Mouse (Mus musculus) lung, embryonic 16.5 days (tissue): ENCODE measurements at regions not wholly inside any gene's neighbourhood (a gene's known extent, or its start where the extent isn't known, plus 50 kb on each side); places are given as distances from the start of the nearest gene placed in this dataset.

Source experiments
- ATAC-seq: fragments of 200-750 bp; cut with Nextera tagmentation; 2 replicates; pipeline ENCODE4 v1.8.0; 2017; ENCODE audit warnings: low read depth, mild to moderate bottlenecking, moderate library complexity
- H3K27ac ChIP-seq: fragments of 300-500 bp; sonication (generic); 2 replicates; pipeline ENCODE4 v1.5.1; 2014; ENCODE audit warnings: mild to moderate bottlenecking, control low read depth, low read length
- H3K27me3 ChIP-seq: fragments of 300-500 bp; sonication (generic); 2 replicates; pipeline ENCODE4 v1.6.1; 2014; ENCODE audit warnings: low read depth, low read length, mixed read lengths; ENCODE audit not compliant: control insufficient read depth, insufficient read depth
- H3K36me3 ChIP-seq: fragments of 300-500 bp; sonication (generic); 2 replicates; pipeline ENCODE4 v1.6.1; 2014; ENCODE audit warnings: low read length; ENCODE audit not compliant: control insufficient read depth, insufficient read depth
- H3K4me1 ChIP-seq: fragments of 300-500 bp; sonication (generic); replicated peaks from 2 replicates; pipeline ENCODE4 v1.6.1; 2014; ENCODE audit warnings: low read length, mixed read lengths; ENCODE audit not compliant: control insufficient read depth, insufficient read depth
- H3K4me2 ChIP-seq: fragments of 300-500 bp; sonication (generic); 2 replicates; pipeline ENCODE4 v1.6.1; 2014; ENCODE audit warnings: low read depth, low read length, control low read depth
- H3K4me3 ChIP-seq: fragments of 300-500 bp; sonication (generic); 2 replicates; pipeline ENCODE4 v1.5.1; 2014; ENCODE audit warnings: mild to moderate bottlenecking, low read length, control low read depth
- H3K9ac ChIP-seq: fragments of 300-500 bp; sonication (generic); 2 replicates; pipeline ENCODE4 v1.6.1; 2014; ENCODE audit warnings: low read length, control low read depth
- H3K9me3 ChIP-seq: fragments of 300-500 bp; sonication (generic); 2 replicates; pipeline ENCODE4 v1.6.1; 2016; ENCODE audit warnings: low read length; ENCODE audit not compliant: control insufficient read depth
- WGBS: fragments of 180-500 bp; shearing (Covaris S2); extraction: QIAGEN DNeasy Blood & Tissue Kit; methylation state at CpG from one replicate; pipeline ENCODE4 v1.1.7; 2014; 5-methylcytosine and 5-hydroxymethylcytosine counted together

GRCm38 (mm10) chr3:15098206-15098817 is 212.2 kb downstream of the Car2 start:
- no peaks in the 10 kb centered on the region for H3K9me3 ChIP-seq
- no peak overlapping the region for H3K4me3 ChIP-seq
- H3K4me1 ChIP-seq, result peaks cover 2% of the 10 kb centered on the region; the same call in 1 of the 2 replicates
- ATAC-seq, result peak; percentile 57
- H3K27me3 ChIP-seq, result no peaks in the 10 kb centered on the region
- H3K36me3 ChIP-seq, result no peaks in the 10 kb centered on the region
- no peak overlapping the region for H3K9ac ChIP-seq
- WGBS, result 62% methylated on average over 6 of the region's 6 CpGs
- no peak overlapping the region for H3K4me2 ChIP-seq
- no peak overlapping the region for H3K27ac ChIP-seq

- H3K4me1 ChIP-seq, result peaks cover 2% of the 10 kb centered on the region; the same call in 1 of the 2 replicates
- H3K9ac ChIP-seq, result no peak overlapping the region
- H3K9me3 ChIP-seq, result no peaks in the 10 kb centered on the region
- no peak overlapping the region for H3K4me2 ChIP-seq
- no peaks in the 10 kb centered on the region for H3K27me3 ChIP-seq
- no peaks in the 10 kb centered on the region for H3K36me3 ChIP-seq
- H3K4me3 ChIP-seq, result no peak overlapping the region
- H3K27ac ChIP-seq, result no peak overlapping the region
- ATAC-seq, result no peak
Measured at GRCm38 (mm10) chr3:15098981-15099380, 212.9 kb downstream of the Car2 start.

GRCm38 (mm10) chr3:15105627-15106026 is 219.6 kb downstream of the Car2 start:
- H3K4me3 ChIP-seq, result no peak overlapping the region
- peaks cover 6% of the 10 kb centered on the region for H3K4me1 ChIP-seq
- no peak for ATAC-seq
- no peak overlapping the region for H3K9ac ChIP-seq
- WGBS, result 44% methylated on average over 4 of the region's 4 CpGs
- H3K27ac ChIP-seq, result no peak overlapping the region
- no peaks in the 10 kb centered on the region for H3K9me3 ChIP-seq
- H3K27me3 ChIP-seq, result no peaks in the 10 kb centered on the region
- H3K4me2 ChIP-seq, result no peak overlapping the region
- H3K36me3 ChIP-seq, result no peaks in the 10 kb centered on the region

GRCm38 (mm10) chr3:15106281-15106680 is 220.2 kb downstream of the Car2 start:
- H3K27me3 ChIP-seq, result no peaks in the 10 kb centered on the region
- H3K27ac ChIP-seq, result no peak overlapping the region
- peaks cover 6% of the 10 kb centered on the region for H3K4me1 ChIP-seq
- no peaks in the 10 kb centered on the region for H3K9me3 ChIP-seq
- H3K4me3 ChIP-seq, result no peak overlapping the region
- WGBS, result 79% methylated on average over 6 of the region's 6 CpGs
- H3K36me3 ChIP-seq, result no peaks in the 10 kb centered on the region
- H3K9ac ChIP-seq, result no peak overlapping the region
- no peak overlapping the region for H3K4me2 ChIP-seq
- no peak for ATAC-seq

GRCm38 (mm10) chr3:15107301-15107700 is 221.2 kb downstream of the Car2 start:
- H3K4me1 ChIP-seq, result peaks cover 9% of the 10 kb centered on the region
- H3K9me3 ChIP-seq, result no peaks in the 10 kb centered on the region
- H3K36me3 ChIP-seq, result no peaks in the 10 kb centered on the region
- no peak overlapping the region for H3K9ac ChIP-seq
- no peak overlapping the region for H3K27ac ChIP-seq
- no peak overlapping the region for H3K4me3 ChIP-seq
- no peaks in the 10 kb centered on the region for H3K27me3 ChIP-seq
- no peak overlapping the region for H3K4me2 ChIP-seq
- peak; percentile 60; the same call in 1 of the 2 replicates for ATAC-seq
- WGBS, result 58% methylated on average over 5 of the region's 5 CpGs

DNA sequence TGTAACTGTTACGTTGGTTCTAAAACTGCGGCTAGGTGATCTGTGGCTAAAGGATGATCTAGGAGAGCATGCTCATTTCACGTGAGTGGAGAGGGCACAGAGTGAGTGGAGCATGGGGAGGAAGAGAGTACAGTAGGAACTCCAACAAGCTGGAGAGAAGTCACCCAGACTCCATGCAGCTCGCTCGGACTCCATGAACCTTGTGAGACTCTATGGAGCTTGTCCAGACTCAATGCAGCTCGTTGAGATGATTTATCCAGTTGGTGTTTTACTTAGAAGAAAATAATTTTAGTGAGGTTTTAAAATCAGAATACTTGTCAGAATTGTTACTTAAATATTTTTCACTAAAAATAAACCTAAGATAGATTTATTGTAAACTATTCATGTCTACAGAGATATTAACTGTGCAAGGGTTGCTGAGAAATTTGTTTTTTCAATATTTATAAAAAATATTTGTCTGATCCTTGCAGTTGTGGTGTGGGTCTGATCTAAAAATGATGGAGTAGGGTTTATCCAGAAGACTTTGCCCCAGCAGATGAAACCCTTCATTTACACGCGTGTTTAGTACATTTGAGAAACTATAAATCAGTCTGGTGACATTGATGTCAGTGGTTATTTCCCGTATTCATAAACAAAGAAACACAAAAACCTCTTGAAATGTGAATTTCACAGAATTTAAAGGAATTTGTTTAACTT is 222.3 kb downstream of the Car2 start:
- peak; percentile 63 for ATAC-seq
- peaks cover 13% of the 10 kb centered on the region for H3K4me1 ChIP-seq
- H3K27ac ChIP-seq, result peak overlapping the region; percentile 41; the same call in 1 of the 2 replicates
- no peak overlapping the region for H3K4me2 ChIP-seq
- no peaks in the 10 kb centered on the region for H3K27me3 ChIP-seq
- WGBS, result 55% methylated on average over 9 of the region's 9 CpGs
- no peaks in the 10 kb centered on the region for H3K9me3 ChIP-seq
- no peaks in the 10 kb centered on the region for H3K36me3 ChIP-seq
- no peak overlapping the region for H3K9ac ChIP-seq
- H3K4me3 ChIP-seq, result no peak overlapping the region

- no peak for ATAC-seq
- Histone ChIP-seq H3K9me3 (no peaks in the 10 kb centered on the region), H3K27me3 (no peaks in the 10 kb centered on the region), H3K9ac (no peak overlapping the region), H3K27ac (0 out of 2 replicates have a peak overlapping the region, but pooled peaks have one; percentile 31), H3K4me3 (no peak overlapping the region), H3K4me2 (no peak overlapping the region), H3K36me3 (no peaks in the 10 kb centered on the region), H3K4me1 (peaks cover 13% of the 10 kb centered on the region)
- WGBS, result 55% methylated on average over 4 of the region's 4 CpGs
Measured at GRCm38 (mm10) chr3:15110037-15110748, 221.9 kb downstream of the Gm9733 start.

- H3K9me3 ChIP-seq, result no peaks in the 10 kb centered on the region
- no peak overlapping the region for H3K4me2 ChIP-seq
- H3K9ac ChIP-seq, result no peak overlapping the region
- H3K4me1 ChIP-seq, result peaks cover 13% of the 10 kb centered on the region
- 50% methylated on average over 2 of the region's 2 CpGs for WGBS
- H3K27ac ChIP-seq, result peak overlapping the region; percentile 61
- H3K4me3 ChIP-seq, result no peak overlapping the region
- peak; percentile 84 for ATAC-seq
- H3K36me3 ChIP-seq, result no peaks in the 10 kb centered on the region
- no peaks in the 10 kb centered on the region for H3K27me3 ChIP-seq
Measured at GRCm38 (mm10) chr3:15112177-15112838, 219.8 kb downstream of the Gm9733 start.
